Mouse (Mus musculus) forebrain, embryonic 16.5 days (tissue): ENCODE results near the gene Lin7a. TPM values are rescaled to one million over a fixed set of nuclear protein-coding genes. Genes with fewer than 3 reads are reported as not detected.

Experiments used
- ATAC-seq: fragments of 200-750 bp; cut with Nextera tagmentation; 2 replicates; pipeline ENCODE4 v1.8.0; 2017; ENCODE audit warnings: mild to moderate bottlenecking, moderate library complexity
- H3K27ac ChIP-seq: fragments of 300-500 bp; sonication (generic); 2 replicates; pipeline ENCODE4 v1.5.1; 2014; ENCODE audit warnings: low read length, control low read depth
- H3K27me3 ChIP-seq: fragments of 300-500 bp; sonication (generic); replicated peaks from 2 replicates; pipeline ENCODE4 v1.6.1; 2014; ENCODE audit warnings: low read length; ENCODE audit not compliant: control insufficient read depth, insufficient read depth
- H3K36me3 ChIP-seq: fragments of 300-500 bp; sonication (generic); 2 replicates; pipeline ENCODE4 v1.6.1; 2014; ENCODE audit not compliant: control insufficient read depth, insufficient read depth
- H3K4me1 ChIP-seq: fragments of 300-500 bp; sonication (generic); replicated peaks from 2 replicates; pipeline ENCODE4 v1.6.1; 2014; ENCODE audit warnings: low read length; ENCODE audit not compliant: control insufficient read depth, insufficient read depth
- H3K4me2 ChIP-seq: fragments of 300-500 bp; sonication (generic); 2 replicates; pipeline ENCODE4 v1.6.1; 2014; ENCODE audit warnings: mild to moderate bottlenecking, low read length, control low read depth
- H3K4me3 ChIP-seq: fragments of 300-500 bp; sonication (generic); replicated peaks from 2 replicates; pipeline ENCODE4 v1.5.1; 2014; ENCODE audit warnings: mild to moderate bottlenecking, low read length, control low read depth
- H3K9ac ChIP-seq: fragments of 300-500 bp; sonication (generic); replicated peaks from 2 replicates; pipeline ENCODE4 v1.6.1; 2014; ENCODE audit warnings: low read depth, low read length, control low read depth
- H3K9me3 ChIP-seq: fragments of 300-500 bp; sonication (generic); 2 replicates; pipeline ENCODE4 v1.6.1; 2016; ENCODE audit warnings: low read length; ENCODE audit not compliant: control insufficient read depth
- WGBS: fragments of 180-500 bp; shearing (Covaris S2); extraction: QIAGEN DNeasy Blood & Tissue Kit; methylation state at CpG from one replicate; pipeline ENCODE4 v1.1.7; 2014; 5-methylcytosine and 5-hydroxymethylcytosine counted together
- polyA plus RNA-seq: library from polyadenylated mRNA; unstranded; fragments of >200 nt; fragmentation: Nextera tagmentation; extraction: Ambion mirVana; gene quantifications from 2 replicates; pipeline ENCODE4 v1.2.1, GENCODE M21; 2015

The Lin7a gene
- polyA plus RNA-seq, 1 experiment from 2014 or later: 18.8 TPM

DNA sequence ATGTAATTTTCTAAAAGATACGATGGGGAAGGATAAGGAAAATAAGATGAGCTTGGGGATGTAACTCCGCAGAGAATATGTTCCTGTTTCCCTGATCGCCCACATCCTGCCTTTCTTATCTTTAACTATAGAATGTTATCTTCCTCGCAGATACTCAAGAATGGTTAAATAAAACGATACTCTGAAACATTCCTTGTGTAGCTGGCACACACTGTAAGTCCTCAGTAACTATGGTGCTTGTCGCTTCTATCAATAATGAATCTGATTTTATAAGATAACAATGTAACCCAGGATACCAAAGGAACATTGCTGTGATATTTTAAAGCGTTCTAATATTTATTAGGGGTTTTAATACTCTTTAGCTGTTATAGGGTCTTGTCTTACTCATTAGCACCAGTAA lies 22.4 kb upstream of the Lin7a start:
- H3K4me2 ChIP-seq: no peak overlapping the region
- H3K9me3 ChIP-seq: no peaks in the 10 kb centered on the region
- H3K27ac ChIP-seq: no peak overlapping the region
- H3K4me3 ChIP-seq: no peak overlapping the region
- no peaks in the 10 kb centered on the region for H3K27me3 ChIP-seq
- 91% methylated on average over 7 of the region's 7 CpGs for whole genome bisulfite sequencing
- no peaks in the 10 kb centered on the region for H3K4me1 ChIP-seq
- H3K9ac ChIP-seq: no peak overlapping the region
- H3K36me3 ChIP-seq: no peaks in the 10 kb centered on the region
- no peak for ATAC-seq

DNA sequence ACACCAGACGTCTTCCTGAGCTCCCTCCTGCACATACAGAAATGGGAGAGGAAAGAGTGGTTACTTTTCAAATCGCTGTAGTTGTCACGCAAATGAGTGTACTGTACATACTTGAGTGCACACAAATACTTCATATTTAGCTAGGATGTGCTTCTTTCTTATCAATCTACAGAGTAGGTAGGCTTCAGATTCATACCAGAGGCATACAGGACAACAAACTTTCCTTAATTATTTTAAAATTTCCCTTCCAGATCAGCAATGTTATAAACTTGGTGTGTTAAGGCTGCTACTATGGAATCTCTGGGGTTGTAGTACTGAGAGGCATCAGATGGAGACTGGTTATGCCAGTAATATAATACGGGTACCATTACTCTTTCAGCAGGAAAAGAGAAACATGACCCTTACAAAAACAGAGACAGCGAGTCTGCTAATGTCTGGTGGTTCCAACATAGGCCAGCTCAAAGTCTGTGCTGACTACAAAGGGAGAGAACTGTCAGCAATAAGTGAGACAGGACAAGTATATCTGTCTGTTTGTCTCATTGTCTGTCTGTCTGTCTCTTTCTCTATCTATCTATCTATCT lies 21.8 kb upstream of the Lin7a start:
- 84% methylated on average over 5 of the region's 5 CpGs for WGBS
- Histone ChIP-seq H3K4me3 (no peak overlapping the region), H3K9me3 (no peaks in the 10 kb centered on the region), H3K36me3 (no peaks in the 10 kb centered on the region), H3K4me2 (no peak overlapping the region), H3K9ac (no peak overlapping the region), H3K4me1 (no peaks in the 10 kb centered on the region), H3K27ac (no peak overlapping the region), H3K27me3 (no peaks in the 10 kb centered on the region)
- ATAC-seq: no peak

DNA sequence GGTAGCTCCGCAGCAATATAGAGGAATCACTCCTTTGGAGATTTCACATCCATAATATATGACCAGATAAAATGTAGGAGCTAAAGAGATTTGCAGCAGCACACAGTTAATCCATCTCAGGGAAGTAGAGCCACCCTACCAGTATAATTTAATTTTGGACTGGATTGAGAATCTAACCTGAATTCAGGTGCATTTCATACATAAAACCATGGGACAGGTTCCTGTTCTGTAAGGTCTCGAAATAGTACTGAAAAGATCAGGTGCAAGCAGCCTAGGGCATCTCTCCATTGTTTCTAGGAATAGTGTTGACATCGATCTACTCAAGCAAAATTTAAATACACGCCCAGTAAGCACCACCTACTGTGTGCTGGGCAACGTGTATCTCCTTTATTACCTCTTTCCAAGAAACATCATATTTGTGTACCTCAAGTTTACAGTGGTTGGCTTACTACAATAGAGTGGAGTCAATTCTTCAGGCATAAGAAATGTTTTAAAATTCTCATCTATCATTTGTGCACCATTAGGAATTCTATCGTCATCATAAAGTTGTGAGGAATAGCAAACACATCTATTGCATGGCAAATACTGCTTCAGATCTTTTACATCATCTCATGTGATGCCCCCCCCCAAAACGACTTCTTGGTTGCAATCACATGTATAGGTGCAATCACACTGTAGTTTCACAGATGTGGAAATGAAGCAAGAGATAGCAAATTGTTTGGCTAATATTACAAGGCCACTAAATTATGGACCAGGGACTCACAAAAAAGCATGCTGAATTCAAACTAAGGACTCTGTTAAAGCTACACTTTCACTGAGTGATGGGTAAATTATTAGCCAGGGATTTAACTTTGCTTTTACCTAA lies 20.9 kb upstream of the Lin7a start:
- ATAC-seq: no peak
- H3K36me3 ChIP-seq: no peaks in the 10 kb centered on the region
- WGBS: 80% methylated on average over 7 of the region's 7 CpGs
- H3K9me3 ChIP-seq: no peaks in the 10 kb centered on the region
- no peaks in the 10 kb centered on the region for H3K27me3 ChIP-seq
- H3K27ac ChIP-seq: no peak overlapping the region
- no peak overlapping the region for H3K4me3 ChIP-seq
- H3K4me2 ChIP-seq: no peak overlapping the region
- H3K4me1 ChIP-seq: no peaks in the 10 kb centered on the region
- H3K9ac ChIP-seq: no peak overlapping the region

DNA sequence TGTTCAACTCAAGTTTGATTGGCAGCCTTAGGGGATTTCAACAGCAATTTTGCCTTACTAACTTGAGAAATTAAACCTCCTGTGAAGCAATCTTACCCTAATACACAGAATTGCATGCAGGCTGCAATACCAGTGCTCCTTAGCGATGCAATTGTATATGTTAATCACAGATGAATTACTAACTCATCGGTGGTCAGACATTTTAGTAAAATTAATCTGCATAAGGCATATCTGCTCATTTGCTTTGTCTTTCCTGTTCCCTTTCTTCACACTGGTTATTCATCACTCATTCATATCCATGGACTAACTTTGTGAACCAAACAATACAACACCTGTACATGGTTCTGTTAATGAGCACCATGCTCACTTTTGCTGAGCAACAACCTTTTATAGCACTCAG lies 20.2 kb upstream of the Lin7a start:
- no peaks in the 10 kb centered on the region for H3K9me3 ChIP-seq
- no peaks in the 10 kb centered on the region for H3K36me3 ChIP-seq
- H3K27me3 ChIP-seq: no peaks in the 10 kb centered on the region
- peak; percentile 26; the same call in 1 of the 2 replicates for ATAC-seq
- no peak overlapping the region for H3K4me3 ChIP-seq
- no peak overlapping the region for H3K9ac ChIP-seq
- no peak overlapping the region for H3K4me2 ChIP-seq
- 73% methylated on average over 2 of the region's 2 CpGs for WGBS
- no peak overlapping the region for H3K27ac ChIP-seq
- H3K4me1 ChIP-seq: no peaks in the 10 kb centered on the region

DNA sequence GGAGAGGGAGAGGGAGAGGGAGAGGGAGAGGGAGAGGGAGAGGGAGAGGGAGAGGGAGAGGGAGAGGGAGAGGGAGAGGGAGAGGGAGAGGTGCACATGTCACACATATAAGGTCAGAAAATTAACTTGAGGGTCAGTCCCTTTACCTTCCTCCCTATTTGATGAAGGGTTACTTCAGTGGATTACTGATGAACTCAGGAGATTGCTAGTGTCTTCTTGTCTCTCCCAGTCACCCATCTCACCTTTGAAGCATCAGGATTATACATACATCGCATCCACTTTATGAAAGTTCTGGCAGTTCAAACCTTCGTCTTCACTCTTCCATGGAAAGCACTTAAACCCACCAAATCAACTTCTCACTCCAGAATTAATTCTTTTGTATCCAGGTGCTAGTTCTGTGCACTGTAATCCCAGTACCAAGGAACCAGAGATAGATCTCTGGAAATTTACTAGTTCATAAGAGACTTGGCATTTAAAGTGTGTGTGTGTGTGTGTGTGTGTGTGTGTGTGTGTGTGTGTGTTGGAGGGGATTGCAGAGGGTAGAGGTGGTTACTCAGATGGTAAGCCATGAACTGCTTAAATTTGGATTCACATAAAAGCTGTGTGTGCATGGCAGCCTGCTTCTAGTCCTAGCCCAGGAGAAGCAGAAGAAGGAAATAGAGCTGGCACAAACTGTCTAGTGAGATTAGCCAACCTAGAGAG lies 19.5 kb upstream of the Lin7a start:
- 96% methylated on average over 2 of the region's 2 CpGs for WGBS

DNA sequence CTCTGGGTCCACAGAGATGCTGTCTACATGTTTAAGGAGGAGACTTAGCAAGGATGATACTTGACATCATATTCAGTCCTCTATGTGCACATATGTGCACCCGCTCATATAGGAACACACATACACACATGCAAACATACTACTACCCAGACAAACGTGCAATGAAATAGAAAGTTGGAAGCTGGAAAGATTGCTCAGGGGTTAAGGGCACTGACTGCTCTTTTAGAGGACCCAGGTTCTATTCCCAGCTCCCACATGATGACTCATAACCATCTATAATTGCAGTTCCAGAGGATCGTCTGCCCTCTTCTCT lies 19.0 kb upstream of the Lin7a start:
- 89% methylated on average over 3 of the region's 3 CpGs for WGBS
- H3K27ac ChIP-seq: no peak overlapping the region

More for the DNA sequence above, 19.5 kb upstream of the Lin7a start:
- Histone ChIP-seq H3K9me3 (no peaks in the 10 kb centered on the region), H3K4me2 (no peak overlapping the region), H3K36me3 (no peaks in the 10 kb centered on the region), H3K27me3 (no peaks in the 10 kb centered on the region), H3K4me1 (no peaks in the 10 kb centered on the region), H3K4me3 (no peak overlapping the region), H3K27ac (no peak overlapping the region), H3K9ac (no peak overlapping the region)
- ATAC-seq: no peak

DNA sequence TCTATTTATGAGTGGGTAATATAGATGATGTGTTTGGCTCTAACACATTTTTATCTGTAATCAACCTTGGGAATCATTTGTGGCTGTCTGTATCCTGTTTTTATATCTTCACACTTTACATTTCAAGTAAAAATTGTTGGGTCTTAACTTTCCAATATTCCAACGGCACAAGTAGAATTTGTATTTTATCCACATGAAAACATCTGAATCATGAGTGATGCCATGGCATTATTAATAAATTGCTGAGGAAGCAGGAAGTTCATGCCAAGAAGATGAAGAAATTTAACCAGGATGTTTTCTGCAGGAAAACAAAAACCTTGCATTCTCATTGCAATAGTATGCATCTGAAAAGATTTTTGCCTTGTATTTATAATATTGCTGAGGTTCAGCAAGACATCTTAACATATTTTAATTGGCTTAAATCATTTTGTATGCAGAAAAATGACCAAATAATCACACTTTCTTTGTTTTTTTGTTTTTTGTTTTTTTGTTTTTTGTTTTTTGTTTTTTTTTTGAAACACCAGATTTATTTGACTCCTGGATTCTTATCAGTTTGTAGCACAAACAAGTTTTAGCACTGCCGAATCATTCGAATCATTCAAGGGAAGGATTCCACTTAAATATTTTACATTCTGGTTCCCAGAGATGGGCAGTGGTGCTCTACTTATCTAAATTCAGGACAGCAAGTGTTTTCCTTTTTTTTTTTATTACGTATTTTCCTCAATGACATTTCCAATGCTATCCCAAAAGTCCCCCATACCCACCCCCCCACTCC lies 18.1 kb upstream of the Lin7a start:
- 89% methylated on average over 4 of the region's 4 CpGs for WGBS
- Histone ChIP-seq H3K27me3 (no peaks in the 10 kb centered on the region), H3K4me2 (no peak overlapping the region), H3K4me3 (no peak overlapping the region), H3K4me1 (no peaks in the 10 kb centered on the region), H3K9me3 (no peaks in the 10 kb centered on the region), H3K27ac (no peak overlapping the region), H3K36me3 (no peaks in the 10 kb centered on the region), H3K9ac (no peak overlapping the region)
- no peak for ATAC-seq

More for the DNA sequence above, 19.0 kb upstream of the Lin7a start:
- Histone ChIP-seq H3K4me2 (no peak overlapping the region), H3K4me1 (no peaks in the 10 kb centered on the region), H3K36me3 (no peaks in the 10 kb centered on the region), H3K27me3 (no peaks in the 10 kb centered on the region), H3K4me3 (no peak overlapping the region), H3K9ac (no peak overlapping the region), H3K9me3 (no peaks in the 10 kb centered on the region)
- ATAC-seq: no peak

DNA sequence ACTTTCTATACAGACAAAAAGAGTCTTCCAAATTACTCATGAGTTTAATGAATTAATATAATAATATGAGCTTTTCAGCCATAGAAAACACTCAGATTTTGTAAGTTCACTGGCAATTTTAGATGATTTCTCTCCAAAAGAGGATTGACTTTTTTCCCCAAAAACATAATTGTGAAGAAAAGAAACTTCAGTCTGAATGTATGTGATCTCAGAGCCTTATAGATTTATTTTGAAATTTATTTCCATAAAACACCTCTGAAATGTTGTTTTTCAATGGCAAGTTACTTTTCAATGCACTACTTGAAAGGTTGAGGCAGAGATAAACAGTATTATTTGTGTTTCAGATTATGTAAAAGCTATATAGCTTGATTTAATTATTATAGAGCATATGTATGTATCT lies 16.8 kb upstream of the Lin7a start:
- H3K9ac ChIP-seq: no peak overlapping the region
- no peaks in the 10 kb centered on the region for H3K4me1 ChIP-seq
- no peak overlapping the region for H3K4me3 ChIP-seq
- no peaks in the 10 kb centered on the region for H3K27me3 ChIP-seq
- no peaks in the 10 kb centered on the region for H3K9me3 ChIP-seq
- H3K36me3 ChIP-seq: no peaks in the 10 kb centered on the region
- H3K4me2 ChIP-seq: no peak overlapping the region
- no peak overlapping the region for H3K27ac ChIP-seq
- no peak for ATAC-seq
